Mouse (Mus musculus) hindbrain, embryonic 11.5 days (tissue): Measurements from ENCODE around the gene Mea1. TPM values are rescaled to one million over a fixed set of nuclear protein-coding genes. Genes with fewer than 3 reads are reported as not detected.

Source experiments
- ATAC-seq: fragments of 200-750 bp; cut with Nextera tagmentation; 2 replicates; pipeline ENCODE4 v1.8.0; 2017; ENCODE audit warnings: mild to moderate bottlenecking, moderate TSS enrichment, moderate library complexity; ENCODE audit not compliant: low FRiP score
- DNase-seq: peaks from one replicate; pipeline ENCODE4 v3.0.0-alpha.2; 2015; ENCODE audit warnings: low spot score
- H3K27ac ChIP-seq: fragments of 300-500 bp; sonication (generic); 2 replicates; pipeline ENCODE4 v1.5.1; 2014; ENCODE audit warnings: mild to moderate bottlenecking, low read depth, low read length
- H3K27me3 ChIP-seq: fragments of 300-500 bp; sonication (generic); 2 replicates; pipeline ENCODE4 v1.6.1; 2014; ENCODE audit warnings: mild to moderate bottlenecking, low read length, moderate library complexity, mixed read lengths; ENCODE audit not compliant: control insufficient read depth, insufficient read depth
- H3K36me3 ChIP-seq: fragments of 300-500 bp; sonication (generic); 2 replicates; pipeline ENCODE4 v1.6.1; 2014; ENCODE audit warnings: mild to moderate bottlenecking, low read length, moderate library complexity, mixed read lengths; ENCODE audit not compliant: control insufficient read depth, insufficient read depth
- H3K4me1 ChIP-seq: fragments of 300-500 bp; sonication (generic); replicated peaks from 2 replicates; pipeline ENCODE4 v1.6.1; 2014; ENCODE audit warnings: low read length, mixed read lengths; ENCODE audit not compliant: control insufficient read depth, insufficient read depth
- H3K4me2 ChIP-seq: fragments of 300-500 bp; sonication (generic); replicated peaks from 2 replicates; pipeline ENCODE4 v1.6.1; 2014; ENCODE audit warnings: mild to moderate bottlenecking, low read depth, low read length
- H3K4me3 ChIP-seq: fragments of 300-500 bp; sonication (generic); 2 replicates; pipeline ENCODE4 v1.5.1; 2014; ENCODE audit warnings: low read depth, low read length
- H3K9ac ChIP-seq: fragments of 300-500 bp; sonication (generic); 2 replicates; pipeline ENCODE4 v1.6.1; 2014; ENCODE audit warnings: low read depth, low read length
- H3K9me3 ChIP-seq: fragments of 300-500 bp; sonication (generic); 2 replicates; pipeline ENCODE4 v1.6.1; 2016; ENCODE audit warnings: low read length; ENCODE audit not compliant: control insufficient read depth
- WGBS: fragments of 180-500 bp; shearing (Covaris S2); extraction: QIAGEN DNeasy Blood & Tissue Kit; methylation state at CpG from one replicate; pipeline ENCODE4 v1.1.7; 2014; 5-methylcytosine and 5-hydroxymethylcytosine counted together
- polyA plus RNA-seq: library from polyadenylated mRNA; unstranded; fragments of >200 nt; fragmentation: Nextera tagmentation; extraction: Ambion mirVana; gene quantifications from 2 replicates; pipeline ENCODE4 v1.2.1, GENCODE M21; 2014

The Mea1 gene
- polyA plus RNA-seq, 1 experiment from 2014 or later = 201 TPM

GRCm38 (mm10) chr17:46703971-46704886 is 25.6 kb downstream of the Mea1 start:
- Histone ChIP-seq H3K36me3 (no peaks in the 10 kb centered on the region), H3K4me1 (0 out of 2 replicates have a peak, but pooled peaks cover 4% of the 10 kb centered on the region), H3K4me2 (peak overlapping the region; percentile 70), H3K9ac (peak overlapping the region; percentile 90), H3K4me3 (peak overlapping the region; percentile 92), H3K9me3 (no peaks in the 10 kb centered on the region), H3K27me3 (no peaks in the 10 kb centered on the region), H3K27ac (peak overlapping the region; percentile 85)
- ATAC-seq = peak; percentile 86
- DNase-seq = peak; percentile 32
- 5% methylated on average over 32 of the region's 41 CpGs for WGBS

GRCm38 (mm10) chr17:46704887-46705835 is 26.6 kb downstream of the Mea1 start, which contains the start of gene Ppp2r5d:
Gene Ppp2r5d, minus strand, starts transcription at chr17:46705111.
- Histone ChIP-seq H3K4me3 (peak within 1 kb of the TSS; percentile 92), H3K4me1 (0 out of 2 replicates have a peak, but pooled peaks cover 4% of the 10 kb centered on the region), H3K9me3 (no peaks in the 10 kb centered on the region), H3K27ac (peak within 1 kb of the TSS; percentile 85), H3K36me3 (no peaks in the 10 kb centered on the region), H3K27me3 (no peaks in the 10 kb centered on the region), H3K9ac (peak within 1 kb of the TSS; percentile 90), H3K4me2 (peak within 1 kb of the TSS; percentile 70)
- 2% methylated on average over 48 of the region's 48 CpGs for WGBS
- ATAC-seq (peak; percentile 97), DNase-seq (peak; percentile 97)

GRCm38 (mm10) chr17:46706375-46707089 is 27.9 kb downstream of the Mea1 start:
- ATAC-seq (no peak), DNase-seq (no peak)
- 95% methylated on average over 14 of the region's 14 CpGs for WGBS
- Histone ChIP-seq H3K36me3 (no peaks in the 10 kb centered on the region), H3K4me1 (0 out of 2 replicates have a peak, but pooled peaks cover 4% of the 10 kb centered on the region), H3K4me2 (no peak overlapping the region), H3K27ac (no peak overlapping the region), H3K27me3 (no peaks in the 10 kb centered on the region), H3K4me3 (no peak overlapping the region), H3K9me3 (no peaks in the 10 kb centered on the region), H3K9ac (no peak overlapping the region)

GRCm38 (mm10) chr17:46710959-46711597 is 32.5 kb downstream of the Mea1 start, which contains the start of gene Pex6:
Gene Pex6, plus strand, starts transcription at chr17:46711463.
- peak within 1 kb of the TSS; percentile 92 for H3K4me3 ChIP-seq
- ATAC-seq = peak; percentile 93
- no peaks in the 10 kb centered on the region for H3K9me3 ChIP-seq
- peaks cover 4% of the 10 kb centered on the region for H3K4me1 ChIP-seq
- 0 out of 2 replicates have a peak, but pooled peaks cover 2% of the 10 kb centered on the region for H3K36me3 ChIP-seq
- peak within 1 kb of the TSS; percentile 42; the same call in 1 of the 2 replicates for H3K27ac ChIP-seq
- H3K27me3 ChIP-seq = no peaks in the 10 kb centered on the region
- H3K4me2 ChIP-seq = peak within 1 kb of the TSS; percentile 99
- peak within 1 kb of the TSS; percentile 87 for H3K9ac ChIP-seq
- WGBS = 10% methylated on average over 36 of the region's 36 CpGs
- peak; percentile 96 for DNase-seq

- Histone ChIP-seq H3K4me3 (peak overlapping the region; percentile 92), H3K9ac (peak overlapping the region; percentile 87), H3K27ac (peak overlapping the region; percentile 42; the same call in 1 of the 2 replicates), H3K36me3 (0 out of 2 replicates have a peak, but pooled peaks cover 2% of the 10 kb centered on the region), H3K27me3 (no peaks in the 10 kb centered on the region), H3K4me2 (peak overlapping the region; percentile 99), H3K9me3 (no peaks in the 10 kb centered on the region), H3K4me1 (peaks cover 4% of the 10 kb centered on the region)
- under 1% methylated on average over 53 of the region's 76 CpGs for WGBS
- peak; percentile 67 for ATAC-seq
- DNase-seq = no peak
Measured at GRCm38 (mm10) chr17:46711612-46712271, 33.1 kb downstream of the Mea1 start.

GRCm38 (mm10) chr17:46712442-46712841 is 33.8 kb downstream of the Mea1 start:
- H3K9me3 ChIP-seq = no peaks in the 10 kb centered on the region
- DNase-seq (no peak), ATAC-seq (no peak)
- H3K36me3 ChIP-seq = 0 out of 2 replicates have a peak, but pooled peaks cover 2% of the 10 kb centered on the region
- H3K9ac ChIP-seq = peak overlapping the region; percentile 87
- H3K4me2 ChIP-seq = peak overlapping the region; percentile 99
- H3K27me3 ChIP-seq = no peaks in the 10 kb centered on the region
- no peak overlapping the region for H3K27ac ChIP-seq
- 78% methylated on average over 7 of the region's 7 CpGs for WGBS
- peak overlapping the region; percentile 92 for H3K4me3 ChIP-seq
- peaks cover 4% of the 10 kb centered on the region for H3K4me1 ChIP-seq

GRCm38 (mm10) chr17:46713849-46714248 is 35.3 kb downstream of the Mea1 start:
- Histone ChIP-seq H3K4me1 (peaks cover 4% of the 10 kb centered on the region), H3K9ac (no peak overlapping the region), H3K4me3 (no peak overlapping the region), H3K27ac (no peak overlapping the region), H3K4me2 (no peak overlapping the region), H3K9me3 (no peaks in the 10 kb centered on the region), H3K27me3 (no peaks in the 10 kb centered on the region), H3K36me3 (0 out of 2 replicates have a peak, but pooled peaks cover 2% of the 10 kb centered on the region)
- DNase-seq (no peak), ATAC-seq (no peak)
- WGBS = 91% methylated on average over 9 of the region's 9 CpGs
